Mouse (Mus musculus) left cerebral cortex, postnatal 36 days (tissue): ENCODE results near the gene Ccdc141. TPM values are rescaled to one million over a fixed set of nuclear protein-coding genes. Genes with fewer than 3 reads are reported as not detected.
A peak's percentile ranks its signal among the peaks of the same experiment; 100 is the strongest.

Source experiments
- DNase-seq, 2 experiments: peaks; one replicate each; pipeline ENCODE4 v3.0.0; 2021 to 2022; ENCODE audit warnings: low spot score in 2 of 2, mixed read lengths in 1 of 2
- intact Hi-C: fragments of 180-260 bp; cut with DNase I; formaldehyde crosslinking; loops from one replicate; pipeline ENCODE4 v1.15.1; 2025
- total RNA-seq, 2 experiments: library from RNA; stranded (reverse); gene quantifications; 2 replicates each; pipeline ENCODE4 v1.2.3; 2021

Gene Ccdc141
- total RNA-seq, 2 experiments from 2014 or later = 21.5 to 24.2 TPM

DNA sequence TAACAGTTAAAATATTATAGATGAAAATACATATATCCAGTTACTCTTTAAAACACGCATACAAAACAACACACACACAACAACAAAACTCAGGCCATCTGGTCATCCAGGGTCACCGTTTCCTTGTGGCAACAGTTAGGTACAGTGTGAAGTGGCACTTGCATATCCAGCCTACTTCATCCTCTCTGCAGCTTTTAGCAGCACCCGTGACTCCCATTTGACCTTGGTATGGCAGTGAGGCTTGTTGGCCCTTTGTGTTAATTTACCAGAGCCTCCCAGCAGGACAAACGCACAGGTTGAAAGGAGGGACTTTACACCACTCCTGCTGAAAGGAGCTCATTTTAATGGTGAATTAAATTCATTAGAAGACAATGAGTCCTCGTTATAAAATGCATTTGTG lies 158.5 kb downstream of the Ccdc141 start:
- intact Hi-C loops = no loop called here
- DNase-seq = no peak

DNA sequence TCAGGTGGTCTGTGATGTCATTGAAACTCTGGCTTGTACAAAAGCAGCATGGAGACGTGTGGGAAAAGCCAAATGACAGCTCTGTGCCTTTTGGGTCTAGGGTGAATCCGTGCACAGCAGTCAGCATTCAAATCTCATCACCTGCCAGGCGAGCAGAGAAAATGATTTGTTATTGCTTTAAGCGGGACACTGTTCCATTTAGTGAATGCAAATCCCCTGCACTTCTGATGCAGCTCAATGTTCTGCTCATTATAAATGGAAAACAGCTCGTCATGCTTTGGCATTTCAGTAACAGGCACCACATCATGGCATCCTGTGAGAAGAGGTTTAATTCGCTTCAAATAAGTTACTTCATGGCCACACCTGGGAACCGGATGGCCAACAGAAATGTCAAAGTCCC lies 163.4 kb downstream of the Ccdc141 start:
- intact Hi-C loops = no loop called here
- no peak for DNase-seq

DNA sequence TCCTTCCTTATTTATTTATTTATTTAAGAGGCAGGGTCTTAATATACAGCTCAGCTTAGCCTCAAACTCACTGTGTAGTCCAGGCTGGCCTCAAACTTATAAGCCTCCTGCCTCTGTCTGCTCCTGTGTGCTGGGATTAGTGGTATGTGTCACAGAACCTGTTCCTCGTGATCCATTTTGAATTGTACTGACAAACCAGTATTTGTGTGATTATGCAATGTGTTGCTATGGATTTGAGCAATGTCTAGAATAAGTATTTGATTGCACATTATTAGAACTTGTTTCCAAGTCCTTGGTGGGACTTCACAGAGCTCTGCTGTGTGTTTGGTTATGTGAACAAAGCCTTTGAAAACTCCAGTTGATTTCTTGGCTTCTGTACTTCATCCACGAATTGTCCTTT lies 167.3 kb downstream of the Ccdc141 start:
- intact Hi-C loops = no loop called here
- DNase-seq = no peak

DNA sequence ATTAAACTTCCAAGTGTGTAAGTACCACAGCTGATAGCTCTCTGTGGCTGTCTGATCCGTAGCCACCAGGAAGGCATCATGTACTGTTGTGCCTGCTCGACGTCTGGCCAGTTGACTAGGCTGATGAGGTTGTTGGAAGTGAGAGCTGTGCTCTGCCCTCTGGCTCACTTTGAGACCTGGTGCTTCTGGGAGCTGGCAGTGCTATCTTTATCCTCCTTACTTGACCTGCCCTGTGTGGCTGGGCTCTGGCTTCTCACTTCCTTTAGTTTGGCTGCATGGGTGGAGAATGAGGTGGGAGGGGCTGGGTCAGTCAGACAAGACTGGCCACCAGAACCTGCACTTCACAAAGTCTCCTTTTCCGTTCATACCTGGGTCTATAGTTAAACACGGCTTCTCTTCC lies 172.1 kb downstream of the Ccdc141 start:
- intact Hi-C loops = no loop called here
- no peak for DNase-seq

DNA sequence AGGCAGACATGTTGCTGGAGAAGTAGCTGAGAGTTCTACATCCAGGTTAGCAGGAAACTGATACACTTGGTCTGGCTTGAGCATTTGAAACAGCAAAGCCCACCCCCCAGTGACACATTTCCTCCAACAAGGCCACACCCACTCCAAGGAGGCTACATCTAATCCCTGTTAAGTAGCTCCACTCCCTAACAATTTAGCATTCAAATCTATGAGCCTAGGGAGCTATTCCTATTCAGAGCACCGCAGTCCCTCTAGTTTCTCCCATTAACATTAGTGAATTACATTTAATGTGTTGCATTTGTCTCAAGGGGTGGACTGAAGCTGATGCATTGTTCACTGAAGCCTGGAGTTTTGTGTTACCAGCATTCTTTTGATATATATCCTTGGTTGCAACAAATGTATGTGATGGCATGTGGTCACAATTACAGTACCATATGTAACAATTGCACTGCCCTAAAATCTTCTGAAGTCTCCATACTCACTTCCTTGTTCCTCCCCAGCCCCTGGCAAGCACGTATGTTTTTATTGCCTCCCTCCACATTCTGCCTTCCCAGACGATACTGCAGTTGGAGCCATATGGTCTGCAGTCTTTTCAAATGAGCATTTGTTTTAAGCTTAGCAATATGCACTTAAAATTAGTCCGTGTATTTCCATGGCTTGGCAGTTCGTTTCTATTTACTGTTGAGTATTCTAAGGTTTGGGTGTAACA lies 177.8 kb downstream of the Ccdc141 start:
- intact Hi-C loops = no loop called here

DNA sequence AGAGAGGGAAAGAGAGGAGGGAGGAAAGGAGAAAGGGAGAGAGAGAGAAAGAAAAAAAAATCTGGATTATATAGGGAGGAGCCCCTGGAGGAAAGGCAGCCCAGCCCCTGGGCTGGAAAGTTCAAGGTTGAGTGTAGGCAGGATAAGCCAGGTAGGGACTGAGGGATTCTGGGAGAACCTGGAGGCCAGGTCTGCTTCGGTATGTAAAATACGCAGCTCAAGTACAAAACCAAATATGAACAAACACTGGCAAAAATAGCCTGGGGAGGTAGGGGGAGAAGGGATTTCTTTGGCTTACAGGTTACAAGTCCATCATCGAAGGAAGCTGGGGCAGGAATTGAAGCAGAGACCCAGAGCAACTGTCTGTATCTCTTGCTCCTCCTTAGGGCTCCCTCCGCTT lies 183.1 kb downstream of the Ccdc141 start:
- intact Hi-C loops = no loop called here

More for the DNA sequence above, 177.8 kb downstream of the Ccdc141 start:
- DNase-seq = peak; percentile 19 to 22

DNA sequence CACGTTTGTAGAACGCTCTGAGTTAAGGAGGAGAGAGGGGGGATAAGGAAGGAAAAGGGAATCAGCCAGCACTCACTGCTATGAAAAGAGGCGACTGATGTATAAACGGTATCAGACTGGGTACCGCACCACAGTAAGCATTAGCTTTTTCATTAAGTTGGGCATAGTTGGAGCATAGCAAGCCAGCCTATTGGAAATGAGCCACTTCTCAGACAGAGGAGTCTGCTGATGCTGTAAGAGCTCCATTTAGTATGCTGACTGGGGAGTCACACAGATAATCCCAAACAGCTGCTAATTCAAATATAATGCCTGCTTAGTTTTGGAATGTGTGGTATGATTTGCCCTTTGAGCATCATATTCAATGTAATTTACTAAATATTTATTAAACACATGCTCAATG lies 186.1 kb downstream of the Ccdc141 start:
- no peak for DNase-seq
- intact Hi-C loops = no loop called here

More for the DNA sequence above, 183.1 kb downstream of the Ccdc141 start:
- DNase-seq = no peak

DNA sequence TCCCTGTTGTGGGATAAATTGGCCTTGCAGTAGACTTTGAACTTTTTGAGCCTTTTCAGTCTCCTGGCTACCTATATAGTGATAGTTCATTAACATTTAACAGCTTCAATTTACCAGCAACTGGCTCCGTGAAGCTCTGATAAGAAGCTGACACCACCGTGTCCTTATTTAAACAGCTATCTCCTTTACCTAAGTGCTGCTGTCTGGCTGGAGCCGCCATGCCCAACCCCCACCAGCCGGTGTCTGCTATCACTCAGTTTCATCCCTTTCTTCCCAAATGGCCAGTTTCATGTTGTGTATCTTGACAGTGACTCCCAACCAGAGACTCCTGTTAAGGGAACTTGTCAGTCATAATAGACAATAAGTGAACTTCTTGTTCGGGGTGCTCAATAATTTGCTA lies 186.8 kb downstream of the Ccdc141 start:
- no peak for DNase-seq
- intact Hi-C loops = no loop called here

DNA sequence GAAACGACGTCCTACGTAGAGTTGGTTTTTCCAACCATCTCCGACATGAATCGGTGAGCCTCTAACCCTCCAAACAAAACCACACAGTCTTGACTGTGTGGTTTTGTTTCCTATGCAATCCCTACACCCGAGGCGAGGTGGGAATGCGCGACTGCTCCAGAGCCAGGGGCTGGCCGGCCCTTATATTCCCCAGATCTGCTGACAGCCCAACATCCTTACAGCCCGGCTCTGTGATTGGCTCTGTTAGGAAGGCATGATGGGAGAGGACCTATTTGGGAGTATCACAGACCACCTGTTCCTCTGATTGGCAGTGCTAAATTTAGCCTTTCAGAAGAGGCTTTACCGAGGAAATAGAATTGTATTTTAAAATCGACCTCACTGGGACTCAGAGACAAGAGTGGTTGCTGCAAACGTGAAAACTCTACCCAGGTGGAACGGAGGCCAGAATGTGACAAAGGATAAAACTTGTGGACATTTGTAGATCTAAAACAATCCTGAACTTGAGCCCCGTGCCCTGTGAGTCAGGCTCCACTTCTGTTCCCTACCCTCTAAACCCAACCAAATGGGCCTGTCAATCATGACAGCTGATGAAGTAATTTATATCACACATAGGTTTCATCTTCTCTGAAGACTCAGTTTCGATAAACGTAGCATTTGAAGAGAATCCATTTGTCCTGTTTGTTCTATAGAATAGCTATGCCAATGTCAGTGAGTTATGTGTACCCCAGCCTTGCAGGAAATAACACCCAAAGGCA lies 187.9 kb downstream of the Ccdc141 start, which contains the start of gene Ttn:
Gene Ttn (minus strand): TSS at position 157 of the 755 bp plus-strand sequence.
- intact Hi-C loops = no loop called here
- no peak for DNase-seq

DNA sequence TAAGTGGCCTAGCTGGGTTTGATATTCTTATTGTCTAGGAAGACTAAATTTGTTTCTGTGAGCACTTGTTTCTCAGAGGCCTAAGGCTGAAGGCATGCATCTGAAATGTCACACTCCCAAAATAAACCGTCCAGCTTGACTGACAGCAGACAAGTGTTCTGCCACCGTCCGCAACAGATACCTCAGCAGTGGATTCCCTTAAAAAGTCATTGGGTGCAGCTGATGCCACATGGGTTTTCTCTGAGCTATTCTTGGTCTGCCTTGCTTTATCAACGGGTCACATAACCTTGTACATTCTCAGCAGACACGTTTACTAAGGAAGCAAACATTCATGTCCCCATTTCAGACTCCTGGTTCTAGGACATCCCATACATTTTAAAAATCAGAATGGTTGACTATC lies 188.7 kb downstream of the Ccdc141 start:
- no peak for DNase-seq
- intact Hi-C loops = no loop called here

DNA sequence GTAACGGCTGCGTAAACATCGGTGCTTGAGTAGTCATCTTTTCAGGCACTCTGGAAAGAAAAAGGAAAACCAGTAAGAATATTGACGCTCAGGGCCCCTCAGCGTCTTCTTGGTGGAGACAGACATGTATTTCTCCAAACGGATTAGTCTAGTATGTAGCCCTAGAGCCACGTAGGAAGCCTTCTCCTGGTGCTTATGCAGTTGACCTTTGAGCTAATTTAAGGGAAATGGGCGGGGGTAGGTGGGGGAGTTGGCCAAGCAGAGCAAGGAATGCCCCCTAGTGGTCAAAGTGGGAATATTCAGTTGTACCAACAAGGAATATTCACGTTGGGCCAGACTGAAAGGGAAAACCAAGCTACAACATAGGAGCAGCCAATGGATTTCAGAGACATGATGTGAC lies 190.3 kb downstream of the Ccdc141 start:
- intact Hi-C loops = no loop called here
- no peak for DNase-seq

DNA sequence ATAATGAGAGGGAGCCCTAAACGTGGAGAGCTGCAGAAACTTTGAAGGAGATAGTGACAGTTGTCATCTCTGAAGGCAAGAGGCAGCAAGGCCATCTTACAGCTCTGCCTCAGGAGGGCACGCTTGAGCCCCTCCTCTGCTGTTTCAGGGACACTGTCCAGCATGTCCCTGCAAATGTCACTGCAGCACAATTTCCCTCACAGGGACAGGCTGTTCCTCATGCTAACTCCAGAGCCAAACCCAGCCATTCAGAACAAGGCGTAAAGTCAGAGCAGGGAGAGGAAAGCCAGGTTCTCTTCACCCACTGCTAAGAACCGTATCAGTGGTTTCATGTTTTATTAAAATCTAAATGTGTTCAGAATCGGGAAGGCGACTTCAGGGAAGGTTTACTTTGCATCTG lies 192.8 kb downstream of the Ccdc141 start:
- DNase-seq = no peak
- intact Hi-C loops = loop anchor here (10.0 kb wide), 1 partner anchor 227 kb away; no protein-coding TSS in a partner anchor

DNA sequence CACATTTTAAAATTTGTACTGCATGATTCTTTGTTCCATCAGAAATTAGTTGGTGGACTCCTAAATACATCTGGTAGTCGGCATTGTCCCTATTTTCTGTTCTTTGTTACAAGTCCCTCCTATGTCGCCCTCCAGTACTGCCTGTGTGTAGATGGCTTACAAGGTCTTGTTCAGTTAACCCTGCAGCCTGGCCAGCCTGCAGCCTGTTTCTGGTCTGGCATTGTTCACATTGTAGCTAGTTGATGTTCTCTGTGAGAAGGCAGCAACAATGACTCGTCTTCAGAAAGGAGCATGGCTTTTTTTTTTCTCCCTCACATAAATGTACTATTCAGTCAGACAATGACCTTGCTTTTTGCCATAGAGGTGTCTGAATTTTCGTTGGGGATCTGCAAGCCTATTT lies 198.4 kb downstream of the Ccdc141 start:
- intact Hi-C loops = loop anchor here (5.0 to 10.0 kb wide), 3 partner anchors 233 to 730 kb away; no protein-coding TSS in a partner anchor
- no peak for DNase-seq

DNA sequence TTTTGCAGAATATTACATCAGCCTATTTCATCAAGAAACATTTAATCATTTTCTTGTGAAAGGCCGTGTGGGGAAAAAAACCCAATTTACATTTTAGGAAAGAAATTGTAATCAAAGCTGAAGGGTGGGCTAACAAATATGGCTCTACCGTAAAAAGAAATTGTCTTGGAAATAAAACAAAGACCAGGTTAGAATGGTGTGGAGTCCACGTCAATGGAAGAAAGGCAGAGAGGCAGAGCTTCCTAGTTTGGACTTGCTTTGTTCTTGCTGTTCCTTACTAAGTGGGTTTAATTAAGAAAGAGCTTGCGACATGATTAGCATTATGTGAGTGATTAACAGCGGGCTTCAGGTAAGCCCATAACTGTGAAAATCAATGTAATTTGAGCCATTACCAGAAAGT lies 199.4 kb downstream of the Ccdc141 start:
- intact Hi-C loops = loop anchor here (2.0 to 10.0 kb wide), 4 partner anchors 42 to 731 kb away; no protein-coding TSS in a partner anchor
- DNase-seq = no peak

DNA sequence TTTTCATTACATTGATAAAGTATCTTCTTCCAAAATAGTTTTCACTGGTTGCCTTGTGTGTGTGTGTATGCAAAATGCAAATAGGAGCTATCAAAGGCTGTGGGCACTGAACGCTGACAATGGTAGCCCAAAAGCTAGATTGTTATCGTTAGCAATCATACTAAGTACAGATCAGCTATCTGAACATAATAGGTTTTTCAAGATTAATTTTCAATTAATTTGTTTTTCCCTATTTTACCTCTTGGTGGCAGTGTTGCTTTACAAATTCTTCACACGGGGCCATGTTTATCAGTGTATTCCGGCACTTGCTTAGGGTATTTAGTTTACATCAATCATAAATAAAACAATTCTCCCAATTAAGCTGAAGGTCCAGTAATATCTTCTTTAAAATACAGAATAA lies 199.8 kb downstream of the Ccdc141 start:
- intact Hi-C loops = loop anchor here (2.0 to 10.0 kb wide), 4 partner anchors 42 to 732 kb away; no protein-coding TSS in a partner anchor
- no peak for DNase-seq

DNA sequence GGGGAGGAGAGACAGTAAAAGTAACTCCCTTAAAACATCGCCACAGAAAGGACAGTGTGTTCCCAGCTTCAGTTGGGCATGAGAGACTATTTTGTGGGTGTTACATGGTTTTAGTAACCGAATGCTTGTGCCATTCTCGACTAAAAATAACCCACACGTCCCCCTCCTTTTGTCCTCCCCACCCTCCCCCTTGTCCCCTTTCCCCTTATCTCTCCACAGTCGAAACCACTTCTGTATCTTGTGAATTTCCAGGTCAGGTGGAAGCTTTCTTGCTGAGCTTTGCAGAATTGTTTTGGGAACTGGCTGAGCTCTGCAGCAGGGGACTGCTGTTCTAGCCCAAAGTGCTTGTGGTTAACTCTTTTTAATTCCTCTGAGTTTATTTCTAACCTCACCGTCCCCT lies 200.2 kb downstream of the Ccdc141 start:
- intact Hi-C loops = loop anchor here (2.0 to 10.0 kb wide), 4 partner anchors 41 to 732 kb away; no protein-coding TSS in a partner anchor

DNA sequence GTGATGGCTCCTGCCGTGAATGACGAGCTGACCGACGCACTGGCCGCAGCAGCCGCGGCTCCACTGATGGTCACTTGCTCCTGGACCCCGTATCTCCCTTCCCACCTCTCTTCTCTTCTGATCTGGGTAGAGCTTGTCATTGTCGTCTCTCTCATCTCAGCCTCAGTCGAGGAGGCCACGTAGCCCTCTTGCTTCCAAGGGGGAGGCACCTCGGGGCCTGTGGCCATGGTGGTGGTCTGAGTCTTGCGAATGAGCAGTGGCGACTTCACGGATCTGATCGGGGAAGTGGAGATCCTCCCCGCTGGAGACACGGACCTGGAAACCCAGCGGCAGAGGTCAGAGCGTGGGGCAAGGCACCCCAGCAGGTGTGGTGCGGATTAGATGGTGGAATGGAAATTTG lies 200.8 kb downstream of the Ccdc141 start:
- intact Hi-C loops = loop anchor here (2.0 to 10.0 kb wide), 4 partner anchors 41 to 733 kb away; no protein-coding TSS in a partner anchor
- DNase-seq = no peak

More for the DNA sequence above, 200.2 kb downstream of the Ccdc141 start:
- DNase-seq = no peak

DNA sequence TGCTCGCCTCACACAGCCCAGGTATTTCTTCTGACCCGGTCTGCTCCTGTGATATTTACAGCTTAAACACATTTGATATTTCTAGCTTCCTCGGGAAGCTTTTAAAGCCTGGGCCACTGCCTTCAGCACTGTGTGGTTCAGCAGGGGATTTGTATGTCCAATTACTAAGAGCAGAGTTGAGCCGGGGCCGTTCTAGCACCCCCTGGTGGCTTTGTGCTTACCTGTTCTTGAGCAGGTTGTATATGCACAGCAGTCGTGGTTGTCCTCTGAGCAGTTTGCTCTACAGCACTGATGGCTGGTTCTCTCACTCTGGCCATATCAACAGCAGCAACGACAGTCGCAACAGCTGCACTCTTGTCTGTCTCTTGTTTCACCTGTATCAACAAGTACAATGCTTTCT lies 201.5 kb downstream of the Ccdc141 start:
- intact Hi-C loops = no loop called here
- DNase-seq = peak; percentile 41 to 66

DNA sequence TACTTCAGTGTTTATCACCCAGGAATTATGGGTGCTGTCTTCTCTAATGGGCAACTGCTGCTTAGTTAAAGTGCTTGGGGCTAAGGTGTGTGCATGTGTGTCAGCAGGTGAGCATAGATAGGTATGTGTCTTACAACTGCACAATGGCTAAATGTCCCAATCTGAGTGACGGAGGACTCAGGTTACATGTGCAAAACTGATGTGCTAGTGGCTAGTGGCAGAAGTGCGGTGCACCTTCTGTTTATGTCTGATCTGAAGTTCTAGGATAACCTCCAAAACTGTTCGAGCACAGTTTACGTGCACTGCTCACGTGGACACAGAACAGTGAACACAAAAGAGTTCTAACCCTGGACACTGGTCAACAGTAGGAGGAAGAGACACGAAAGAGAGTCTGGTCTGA lies 203.9 kb downstream of the Ccdc141 start:
- intact Hi-C loops = no loop called here

DNA sequence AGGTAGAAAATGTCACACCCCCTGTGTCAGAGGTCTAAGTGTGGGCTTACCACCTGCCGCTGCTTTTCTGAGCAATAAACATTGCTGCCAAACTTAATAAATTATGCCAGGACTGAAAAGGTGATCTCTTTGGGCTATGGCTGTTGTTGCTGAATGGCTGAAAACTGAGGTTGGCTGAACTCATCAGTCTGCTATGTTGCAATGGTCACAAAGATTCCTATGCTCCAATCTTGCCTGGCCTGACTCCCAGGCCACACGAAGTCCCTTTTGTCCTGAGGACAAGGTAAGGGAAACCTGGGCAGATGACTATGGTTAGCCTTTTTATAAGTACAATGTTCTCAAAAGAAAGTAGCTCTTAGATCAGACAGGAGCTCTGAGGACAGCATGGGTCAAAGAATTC lies 204.4 kb downstream of the Ccdc141 start:
- intact Hi-C loops = no loop called here
- no peak for DNase-seq

More for the DNA sequence above, 203.9 kb downstream of the Ccdc141 start:
- DNase-seq = no peak

DNA sequence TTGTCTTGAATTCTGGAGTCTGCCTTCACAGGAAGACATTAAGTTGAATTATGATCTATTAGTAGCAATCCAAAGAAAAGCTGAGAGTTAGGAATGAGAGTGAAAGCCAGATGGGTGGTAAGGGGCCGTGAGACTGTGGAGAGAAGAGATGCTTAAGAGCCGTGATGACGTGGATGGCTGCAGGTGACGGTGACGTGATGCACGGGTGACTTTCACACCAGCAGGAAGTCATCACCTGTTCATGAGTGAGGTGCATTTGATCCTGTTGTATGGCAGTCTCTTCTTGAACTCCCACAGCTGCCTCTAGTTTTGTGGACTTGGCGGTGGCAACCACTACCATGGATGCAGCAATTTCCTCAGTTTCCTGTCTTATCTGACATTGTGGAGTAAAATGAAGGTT lies 204.9 kb downstream of the Ccdc141 start:
- intact Hi-C loops = no loop called here
- DNase-seq = no peak
